Mouse (Mus musculus): ENCODE results near the gene Gm1604a.
"Not testable (repeated sequence)": the region's sequence is repeated elsewhere in the genome, so short reads cannot be mapped to it uniquely, and the experiment has no call there.

The Gm1604a gene

DNA sequence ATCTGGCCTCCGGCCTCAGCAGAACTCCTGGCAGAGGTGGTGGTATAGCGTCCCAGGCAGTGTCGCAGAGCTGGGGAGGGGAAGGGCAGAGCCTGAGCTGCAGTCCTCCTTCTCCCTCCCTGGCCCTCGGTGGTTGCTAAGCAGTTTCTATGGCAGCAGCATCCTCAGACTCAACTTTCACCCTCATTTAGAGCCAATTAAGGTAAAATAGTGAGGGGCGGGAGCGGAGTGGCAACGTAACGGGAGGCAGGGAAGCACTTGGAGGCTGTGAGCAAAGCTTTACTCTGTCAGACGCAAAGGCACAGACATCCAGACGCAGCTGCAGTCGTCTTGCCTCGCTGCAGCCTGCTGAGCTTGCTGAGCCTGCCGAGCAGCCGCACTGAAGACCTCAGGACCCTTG lies at the start of gene Gm1604a:
Gm1604a (plus strand) TSS at position 312 of the 400 bp plus-strand sequence.
- DNase-seq (ENCODE audit: low spot score) = not testable (repeated sequence)

DNA sequence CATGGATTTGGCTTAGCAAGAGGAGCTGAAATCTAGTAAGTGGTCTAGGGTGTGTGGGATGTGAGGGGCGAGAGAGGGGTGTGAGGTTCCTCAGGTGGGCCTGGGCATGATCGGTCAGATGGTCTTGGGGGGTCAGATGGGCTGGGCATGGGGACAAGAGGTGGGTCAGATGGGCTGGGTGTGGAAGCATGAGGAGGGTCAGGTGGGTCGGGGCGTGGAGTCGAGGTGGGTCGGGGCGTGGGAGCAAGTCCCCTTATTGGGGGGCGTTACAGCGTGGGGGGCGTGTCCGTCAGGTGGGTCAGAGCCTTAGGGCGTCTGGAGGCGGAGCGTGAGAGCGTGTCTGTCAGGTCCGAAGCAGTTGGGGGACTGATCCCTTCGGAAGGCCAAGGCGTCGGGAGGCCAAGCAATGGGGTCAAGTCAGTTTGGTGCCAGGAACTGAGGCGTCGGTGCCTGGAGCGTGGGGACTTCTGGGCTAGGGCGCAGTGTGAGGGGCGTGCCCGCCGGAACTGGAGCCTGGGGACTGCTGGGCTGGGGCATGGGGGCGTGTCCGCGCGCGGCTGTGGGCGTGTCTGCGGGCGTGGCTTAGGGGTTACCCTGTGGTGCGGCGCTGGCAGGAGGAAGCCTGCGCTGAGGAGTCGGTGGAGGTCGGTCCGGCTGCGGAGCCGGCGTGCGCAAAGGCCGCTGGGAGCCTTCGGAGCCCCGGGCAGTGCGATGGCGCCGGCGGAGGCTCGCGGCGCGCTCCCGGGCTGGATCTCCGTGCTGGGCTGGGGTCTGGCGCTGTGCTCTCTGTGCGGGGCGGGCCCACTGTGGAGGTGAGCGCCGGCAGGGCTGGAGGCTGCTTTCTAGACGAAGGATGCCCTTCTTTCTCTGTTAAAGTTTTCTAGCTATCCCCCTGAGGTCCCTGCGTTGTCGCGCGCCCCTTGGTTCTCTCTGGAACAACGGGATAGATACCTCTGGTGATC lies 46.8 kb upstream of the Gm1604a start, which contains the start of gene Gm49721:
Gm49721 (plus strand) TSS at position 618 of the 962 bp plus-strand sequence.
- peak; percentile 69 for DNase-seq (ENCODE audit: low spot score)

DNA sequence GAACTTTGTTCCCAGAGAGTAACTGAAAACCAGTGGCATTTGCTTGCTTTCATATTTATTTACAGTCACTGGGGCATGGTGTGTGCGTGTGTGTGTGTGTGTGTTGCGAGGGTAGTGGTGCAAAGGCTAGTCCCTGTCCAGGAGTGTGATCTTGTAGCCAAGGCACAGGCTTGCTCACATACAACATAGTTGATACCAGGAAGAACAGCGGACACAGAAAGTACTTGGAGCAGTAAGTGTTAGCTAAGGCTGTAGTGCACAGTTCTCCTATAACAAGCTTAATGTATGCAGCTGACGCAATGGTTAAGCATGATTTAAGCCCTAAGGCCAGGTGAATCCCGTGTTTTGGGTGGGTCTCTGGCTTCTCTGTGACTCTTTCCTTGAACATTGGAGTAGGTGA lies 46.0 kb upstream of the Gm1604a start:
- not testable (repeated sequence) for DNase-seq (ENCODE audit: low spot score)

DNA sequence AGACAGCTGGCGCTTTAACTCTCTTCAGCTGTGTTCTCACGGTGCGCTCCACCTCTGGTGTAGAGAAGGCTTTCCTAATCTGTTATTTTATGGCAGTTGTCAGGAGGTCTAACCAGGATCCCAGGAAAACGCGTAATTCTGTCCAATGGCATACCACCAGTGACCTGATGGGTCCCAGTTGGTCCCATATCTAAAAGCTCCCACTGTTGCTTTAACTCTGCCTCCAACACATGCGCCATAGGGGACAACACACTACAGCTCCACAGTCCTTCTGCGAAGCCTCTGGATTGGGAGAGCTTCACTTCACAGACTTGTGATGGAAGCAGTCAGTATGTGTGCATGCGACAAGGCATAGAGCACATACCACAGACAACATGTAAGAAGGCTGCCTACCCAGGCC lies 45.2 kb upstream of the Gm1604a start:
- DNase-seq (ENCODE audit: low spot score) = not testable (repeated sequence)

GRCm38 (mm10) chr17:6986118-6986517 lies 39.2 kb upstream of the Gm1604a start:
- DNase-seq (ENCODE audit: low spot score) = not testable (repeated sequence)

DNA sequence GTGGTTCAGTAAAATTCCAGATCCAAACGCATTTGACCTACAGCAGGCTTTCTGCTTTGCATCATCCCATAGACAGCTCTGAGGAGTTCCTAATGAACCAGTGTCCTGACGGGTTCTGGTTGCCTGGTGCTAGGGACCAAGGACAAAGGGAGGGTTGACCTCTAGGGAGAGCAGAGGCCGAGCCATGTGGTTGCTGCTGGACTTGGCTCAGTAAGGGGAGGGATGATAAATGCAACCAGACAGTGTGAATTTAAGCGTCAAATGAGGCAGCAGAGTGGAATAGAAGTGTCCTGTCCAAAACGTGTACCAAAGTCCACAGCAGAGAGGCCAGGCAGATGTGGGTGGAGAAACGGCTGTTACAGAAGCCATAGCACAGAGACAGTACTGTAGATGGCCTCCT lies 29.9 kb upstream of the Gm1604a start:
- DNase-seq (ENCODE audit: low spot score) = not testable (repeated sequence)

- DNase-seq (ENCODE audit: low spot score) = not testable (repeated sequence)
These were observed 28.5 kb upstream of the Gm1604a start for GRCm38 (mm10) chr17:6996826-6997225.

DNA sequence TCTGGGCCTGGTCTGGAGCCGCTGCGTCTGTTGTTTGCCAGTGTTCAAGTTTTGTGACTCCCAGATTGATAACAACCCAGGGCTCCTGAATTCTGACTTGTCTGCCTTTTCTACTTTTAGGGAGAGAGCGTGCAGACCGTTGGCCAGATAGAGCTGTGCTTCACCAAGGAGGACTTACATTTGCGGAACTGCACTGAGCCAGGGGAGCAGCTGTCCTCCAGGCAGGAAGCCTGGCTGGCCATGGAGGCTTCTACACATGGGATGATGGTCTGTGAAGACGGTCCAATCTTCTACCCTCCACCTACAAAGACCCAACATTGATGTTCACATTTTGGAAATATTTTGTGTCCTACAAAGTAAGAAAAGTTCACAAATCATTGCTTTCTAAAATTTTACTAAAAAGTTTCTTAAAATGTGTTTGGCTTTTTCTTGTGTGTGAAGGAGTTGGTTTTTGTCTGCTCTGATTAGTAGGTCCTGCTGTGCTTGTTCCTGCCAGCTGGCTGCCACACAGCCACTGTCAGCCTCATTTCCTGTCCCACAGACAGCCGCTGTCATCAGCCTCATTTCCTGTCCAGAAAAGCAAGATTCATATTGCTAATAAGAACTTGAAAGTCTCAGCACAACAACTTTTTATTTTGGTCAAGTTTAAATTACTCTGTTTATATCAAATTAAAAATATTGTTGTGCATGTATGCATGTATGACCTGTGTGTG lies 27.4 kb upstream of the Gm1604a start:
- not testable (repeated sequence) for DNase-seq (ENCODE audit: low spot score)

DNA sequence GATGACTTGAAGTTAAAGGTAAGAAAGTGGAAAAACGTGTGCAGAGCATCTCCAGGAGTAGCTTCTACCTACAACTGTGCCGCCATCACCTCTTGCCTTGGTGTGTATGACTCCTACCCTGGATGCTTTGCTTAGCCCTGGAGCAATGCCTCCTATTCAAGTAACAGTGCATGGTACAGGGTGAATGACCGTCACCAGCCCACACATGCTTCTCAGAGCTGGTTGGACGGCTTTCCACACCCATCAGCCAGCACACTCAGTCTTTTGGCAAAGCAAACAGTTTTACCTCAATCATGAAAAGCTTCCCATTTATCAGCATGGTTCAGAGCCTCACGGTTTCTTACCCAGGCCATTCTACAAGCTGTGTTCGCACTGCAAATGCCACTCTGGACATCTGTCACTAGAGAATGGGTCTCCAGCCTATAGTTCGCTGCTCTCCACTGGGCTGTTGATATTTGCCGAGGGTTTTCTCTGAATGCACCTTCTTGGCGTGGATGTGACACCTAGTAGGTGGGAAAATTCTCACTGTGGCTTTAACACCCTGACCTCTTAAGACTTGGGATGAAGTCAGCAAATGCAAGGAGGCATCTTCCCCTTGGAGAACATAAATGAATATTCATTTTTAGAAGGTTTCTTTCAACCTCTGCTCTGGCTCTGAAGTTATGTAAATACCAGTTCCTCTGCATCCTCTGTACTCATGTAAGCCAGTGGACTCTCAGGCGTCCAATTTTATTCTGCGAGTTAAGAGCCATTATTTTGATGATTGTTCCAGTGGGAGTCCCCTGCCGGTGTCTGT lies 23.4 kb upstream of the Gm1604a start:
- not testable (repeated sequence) for DNase-seq (ENCODE audit: low spot score)

DNA sequence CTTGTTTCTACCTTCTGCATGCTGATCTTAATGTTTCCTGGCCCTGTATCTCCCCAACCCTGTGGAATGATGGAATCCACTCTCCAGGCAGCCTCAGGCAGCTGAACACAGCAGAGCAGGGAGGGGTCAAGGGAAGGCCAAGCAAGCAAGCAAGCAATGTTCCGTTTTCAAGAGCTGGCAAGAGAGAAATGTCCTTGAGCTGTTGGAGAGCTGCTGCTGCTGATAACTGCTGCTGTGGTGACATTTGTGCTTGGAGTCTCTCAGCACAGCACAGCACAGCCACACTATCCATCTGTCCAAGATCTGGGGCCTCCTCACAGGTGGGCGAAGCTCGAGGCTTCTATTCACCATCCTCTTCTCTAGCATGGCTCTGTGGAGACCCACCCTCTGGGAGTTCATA lies 22.0 kb upstream of the Gm1604a start:
- DNase-seq (ENCODE audit: low spot score) = not testable (repeated sequence)

DNA sequence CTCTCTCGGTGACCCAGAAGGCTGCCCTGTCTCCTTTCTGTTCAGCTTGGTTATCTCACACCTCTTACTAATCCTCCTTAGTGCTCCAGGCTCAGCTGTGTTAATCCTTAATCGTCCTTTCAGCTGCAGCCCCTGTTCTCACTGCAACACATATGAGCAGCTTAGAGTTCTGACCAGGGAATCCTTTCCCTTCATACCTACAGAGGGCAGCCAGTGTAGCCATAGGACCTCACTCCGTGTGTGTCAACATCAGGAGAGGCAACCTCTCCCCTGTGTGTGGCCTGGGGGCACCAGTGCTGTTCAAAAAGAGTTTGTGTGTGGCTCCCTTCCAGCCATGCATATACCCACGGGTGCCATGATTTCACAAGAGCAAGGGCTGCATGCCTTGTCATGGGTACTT lies 19.7 kb upstream of the Gm1604a start:
- not testable (repeated sequence) for DNase-seq (ENCODE audit: low spot score)

DNA sequence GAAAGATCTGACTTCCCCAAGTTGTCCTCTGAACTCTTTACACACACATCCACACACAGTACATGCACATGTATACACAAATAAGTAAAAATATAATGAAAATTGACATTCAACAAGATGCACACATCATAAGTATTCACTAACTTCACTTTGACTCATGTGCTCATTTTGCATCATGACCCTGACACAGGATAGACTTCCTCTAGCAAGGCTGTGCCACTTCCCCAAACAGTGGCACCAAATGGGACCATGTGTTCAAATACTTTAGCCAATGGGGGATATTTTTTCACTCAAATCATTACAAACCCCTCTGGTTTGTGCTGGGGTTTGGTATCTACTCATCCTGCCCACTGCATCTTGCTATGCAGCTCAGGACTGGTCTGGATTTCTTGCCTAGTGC lies 16.5 kb upstream of the Gm1604a start:
- DNase-seq (ENCODE audit: low spot score) = not testable (repeated sequence)

GRCm38 (mm10) chr17:7009440-7009839 lies 15.9 kb upstream of the Gm1604a start:
- not testable (repeated sequence) for DNase-seq (ENCODE audit: low spot score)

DNA sequence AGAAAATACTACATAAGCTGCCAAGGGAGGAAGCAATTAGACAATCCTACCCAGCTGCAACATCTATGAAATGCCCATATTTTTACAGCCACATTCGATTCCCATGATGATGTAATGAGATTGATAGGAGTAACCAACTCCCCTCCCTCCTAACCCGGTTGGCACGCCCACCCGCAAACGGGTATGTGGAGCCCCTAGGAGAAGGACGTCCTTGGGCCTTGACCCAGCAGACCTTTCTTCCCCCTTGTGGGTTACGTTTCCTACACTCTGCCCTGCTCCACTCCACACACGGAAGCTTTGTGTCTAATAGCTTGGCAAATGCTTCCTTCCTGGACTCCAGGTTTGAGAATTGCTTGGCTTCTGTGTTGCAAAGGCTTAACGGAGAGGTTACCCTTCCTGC lies 15.5 kb upstream of the Gm1604a start:
- not testable (repeated sequence) for DNase-seq (ENCODE audit: low spot score)

DNA sequence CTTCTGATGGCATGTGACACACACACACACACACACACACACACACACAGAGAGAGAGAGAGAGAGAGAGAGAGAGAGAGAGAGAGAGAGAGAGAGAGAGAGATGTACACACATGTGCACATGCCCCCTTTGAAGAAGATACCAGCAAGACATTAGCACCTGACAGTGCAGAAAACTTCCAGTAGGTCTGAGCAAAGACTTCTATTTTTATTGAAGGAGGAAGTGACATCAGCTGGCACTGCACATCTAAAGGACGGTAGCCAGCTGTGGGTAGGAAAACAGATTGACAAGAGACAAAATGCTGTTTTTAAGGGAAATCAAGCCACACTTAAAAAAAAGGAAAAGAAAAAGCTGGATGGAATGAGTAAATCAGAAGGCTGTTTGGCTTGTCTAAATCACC lies 11.2 kb upstream of the Gm1604a start:
- DNase-seq (ENCODE audit: low spot score) = not testable (repeated sequence)

DNA sequence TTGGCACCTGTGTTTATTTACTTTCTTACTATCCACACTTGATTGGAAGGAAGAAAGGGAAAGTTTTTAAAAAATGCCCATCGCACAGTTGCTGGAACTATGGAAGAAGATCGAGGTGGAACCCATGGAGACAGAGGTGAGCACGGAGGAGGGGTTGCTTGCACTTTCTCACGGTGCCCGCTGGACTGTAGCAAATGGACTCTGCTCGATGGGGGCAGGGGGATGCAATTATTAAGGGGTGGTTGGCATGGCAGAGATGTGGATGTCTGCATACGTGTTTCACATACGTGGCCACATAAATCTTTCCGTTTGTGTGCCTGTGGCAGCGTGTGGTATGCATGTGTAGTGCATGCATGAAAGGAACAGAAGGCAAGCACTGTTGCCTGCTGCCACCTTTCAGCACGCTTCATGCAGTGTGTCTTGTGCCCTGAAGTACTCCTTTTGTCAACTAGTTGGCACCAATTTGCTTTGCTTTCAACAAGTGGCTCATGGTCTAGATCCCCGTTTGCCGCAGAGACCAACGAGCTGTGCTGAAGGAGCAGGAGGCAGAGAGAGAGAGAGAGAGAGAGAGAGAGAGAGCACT lies 487 bp downstream of the Gm1604a start:
- DNase-seq (ENCODE audit: low spot score) = not testable (repeated sequence)

GRCm38 (mm10) chr17:7030204-7030603 lies 4.8 kb downstream of the Gm1604a start:
- not testable (repeated sequence) for DNase-seq (ENCODE audit: low spot score)

DNA sequence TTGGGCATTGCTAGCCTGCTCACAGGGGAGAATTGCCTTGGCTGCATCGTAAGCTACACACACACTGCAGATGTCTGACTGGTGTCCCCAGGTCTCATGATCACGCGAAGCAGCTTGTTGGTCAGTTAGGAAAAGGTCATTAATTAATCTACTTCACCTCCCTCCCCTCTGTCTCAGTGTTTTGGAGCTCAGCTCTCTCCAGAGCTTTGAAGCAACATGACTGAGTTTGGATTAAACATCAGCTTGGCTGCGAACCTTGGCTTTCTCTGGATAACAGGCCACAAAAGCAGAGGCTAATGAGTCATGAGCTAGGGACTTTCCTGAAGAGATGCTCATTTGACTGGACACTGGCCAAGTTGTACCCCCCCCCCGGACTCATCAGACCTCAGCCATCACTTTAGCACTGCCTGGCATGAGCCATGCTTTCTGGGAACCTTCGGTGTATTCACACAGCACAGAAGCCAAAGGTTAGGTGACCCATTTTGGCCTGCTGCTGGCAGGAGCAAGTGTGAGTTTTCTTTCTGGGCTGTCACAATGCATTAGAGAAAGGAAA lies 5.3 kb downstream of the Gm1604a start:
- DNase-seq (ENCODE audit: low spot score) = not testable (repeated sequence)

DNA sequence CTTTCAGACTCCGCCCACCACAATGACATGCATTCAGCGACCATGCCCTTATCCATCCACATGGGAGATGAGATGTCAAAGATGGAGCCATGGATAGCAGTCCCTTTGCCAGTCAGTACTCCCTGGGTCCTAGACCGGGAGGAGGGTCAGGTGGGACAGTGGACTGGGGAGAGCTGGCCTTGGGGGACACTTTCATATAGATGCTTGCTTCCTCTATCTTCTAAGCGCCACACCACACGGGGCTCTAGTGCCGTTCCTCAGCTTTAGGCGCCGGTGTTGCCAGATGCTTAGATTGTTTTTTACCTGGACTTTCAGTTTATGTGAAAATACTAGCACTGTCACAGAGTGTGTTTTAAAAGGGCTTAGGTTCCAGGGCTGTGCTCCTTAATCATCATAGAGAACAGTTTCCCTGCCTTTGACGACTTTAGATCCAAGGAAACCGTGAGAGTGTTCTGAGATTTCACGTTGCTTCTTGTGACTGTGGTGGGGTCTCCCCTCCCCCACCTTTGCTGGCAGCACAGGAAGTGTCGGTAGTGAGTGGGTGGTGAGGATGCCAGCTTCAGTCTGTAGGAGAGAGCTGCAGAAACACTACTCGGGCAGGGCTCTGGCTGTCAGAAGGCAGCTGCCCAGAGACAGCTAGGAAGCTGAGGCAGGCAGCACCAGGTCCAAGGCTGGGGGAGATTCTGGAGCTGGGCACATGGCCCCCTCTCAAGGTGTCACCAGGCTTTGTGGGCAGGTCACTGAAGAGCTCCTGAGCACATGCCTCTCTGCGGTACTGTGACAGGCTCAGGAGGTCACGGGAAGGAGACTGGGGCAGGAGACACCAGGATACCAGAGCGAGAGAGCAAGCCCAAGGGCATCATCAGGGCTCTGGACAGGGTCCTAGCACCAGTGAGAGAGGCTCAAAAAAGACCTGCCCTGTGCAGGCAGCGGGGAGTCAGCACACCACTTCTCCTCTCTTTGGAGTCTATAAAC lies 8.1 kb downstream of the Gm1604a start:
- DNase-seq (ENCODE audit: low spot score) = not testable (repeated sequence)

GRCm38 (mm10) chr17:7068997-7069539 lies 43.7 kb downstream of the Gm1604a start:
- not testable (repeated sequence) for DNase-seq (ENCODE audit: low spot score)

Measured in lung, postnatal 25 days (tissue).